Mouse (Mus musculus) limb, embryonic 11.5 days (tissue): ENCODE results near the gene Spint1. TPM values are rescaled to one million over a fixed set of nuclear protein-coding genes. Genes with fewer than 3 reads are reported as not detected.

Experiments
- ATAC-seq: fragments of 200-750 bp; cut with Nextera tagmentation; 2 replicates; pipeline ENCODE4 v1.8.0; 2017; ENCODE audit warnings: low read depth; ENCODE audit not compliant: insufficient number of reproducible peaks, low FRiP score, low TSS enrichment
- DNase-seq: peaks from one replicate; pipeline ENCODE4 v3.0.0-alpha.2; 2015; ENCODE audit warnings: low spot score
- H3K27ac ChIP-seq: fragments of 300-500 bp; sonication (generic); replicated peaks from 2 replicates; pipeline ENCODE4 v1.5.1; 2014; ENCODE audit warnings: low read depth, mild to moderate bottlenecking, low read length
- H3K27me3 ChIP-seq: fragments of 300-500 bp; sonication (generic); 2 replicates; pipeline ENCODE4 v1.6.1; 2014; ENCODE audit warnings: mild to moderate bottlenecking, low read length, mixed read lengths; ENCODE audit not compliant: control insufficient read depth, insufficient read depth
- H3K36me3 ChIP-seq: fragments of 300-500 bp; sonication (generic); 2 replicates; pipeline ENCODE4 v1.6.1; 2014; ENCODE audit warnings: mild to moderate bottlenecking, low read length, moderate library complexity, mixed read lengths; ENCODE audit not compliant: control insufficient read depth, insufficient read depth
- H3K4me1 ChIP-seq: fragments of 300-500 bp; sonication (generic); 2 replicates; pipeline ENCODE4 v1.6.1; 2014; ENCODE audit warnings: low read length, mixed read lengths; ENCODE audit not compliant: control insufficient read depth, insufficient read depth
- H3K4me2 ChIP-seq: fragments of 300-500 bp; sonication (generic); 2 replicates; pipeline ENCODE4 v1.6.1; 2014; ENCODE audit warnings: low read depth, mild to moderate bottlenecking, moderate library complexity; ENCODE audit not compliant: severe bottlenecking
- H3K4me3 ChIP-seq: fragments of 300-500 bp; sonication (generic); 2 replicates; pipeline ENCODE4 v1.5.1; 2014; ENCODE audit warnings: low read depth, low read length
- H3K9ac ChIP-seq: fragments of 300-500 bp; sonication (generic); 2 replicates; pipeline ENCODE4 v1.6.1; 2014; ENCODE audit warnings: mild to moderate bottlenecking, low read length
- H3K9me3 ChIP-seq: fragments of 300-500 bp; sonication (generic); 2 replicates; pipeline ENCODE4 v1.6.1; 2016; ENCODE audit warnings: low read length; ENCODE audit not compliant: control insufficient read depth
- WGBS: fragments of 180-500 bp; shearing (Covaris S2); extraction: QIAGEN DNeasy Blood & Tissue Kit; methylation state at CpG from one replicate; pipeline ENCODE4 v1.1.7; 2014; 5-methylcytosine and 5-hydroxymethylcytosine counted together
- polyA plus RNA-seq: library from polyadenylated mRNA; unstranded; fragments of >200 nt; fragmentation: Nextera tagmentation; extraction: Ambion mirVana; gene quantifications from 2 replicates; pipeline ENCODE4 v1.2.1, GENCODE M21; 2014

Spint1 gene
- polyA plus RNA-seq, 1 experiment from 2014 or later = 8.0 TPM

GRCm38 (mm10) chr2:119202914-119203453 is 34.2 kb upstream of the Spint1 start:
- no peak overlapping the region for H3K27ac ChIP-seq
- WGBS = 84% methylated on average over 5 of the region's 5 CpGs

DNA sequence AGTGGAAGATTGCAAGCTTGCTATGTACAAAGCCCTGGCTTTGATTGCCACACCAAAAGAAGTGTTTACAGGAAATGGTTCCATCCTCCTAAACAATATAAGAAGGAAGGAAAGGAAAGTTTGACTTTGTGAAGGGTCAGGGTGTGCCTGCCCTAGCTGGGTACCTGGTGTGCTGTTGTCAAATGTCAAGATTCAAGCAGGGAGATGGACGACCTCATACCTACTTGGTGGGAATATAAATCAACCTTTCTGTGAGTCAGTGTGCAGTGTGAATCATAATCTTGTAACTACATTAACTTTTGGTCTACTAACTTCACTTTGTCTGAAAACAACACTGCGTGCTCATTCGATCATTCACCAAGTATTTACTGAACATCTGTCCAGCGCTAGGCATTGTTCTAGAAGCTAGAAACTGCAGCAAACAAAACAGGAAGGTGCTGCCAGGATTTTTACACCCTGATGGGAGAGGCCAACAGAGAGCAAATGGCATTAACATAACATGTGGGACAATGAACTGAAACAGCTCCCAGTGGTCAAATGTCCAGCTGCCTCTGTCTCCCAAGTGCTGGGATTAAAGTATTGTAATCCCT is 33.2 kb upstream of the Spint1 start:
- H3K36me3 ChIP-seq = no peaks in the 10 kb centered on the region
- peaks cover 3% of the 10 kb centered on the region; the same call in 1 of the 2 replicates for H3K4me1 ChIP-seq
- no peaks in the 10 kb centered on the region for H3K27me3 ChIP-seq
- H3K9me3 ChIP-seq = no peaks in the 10 kb centered on the region
- H3K4me2 ChIP-seq = no peak overlapping the region
- no peak overlapping the region for H3K4me3 ChIP-seq
- no peak overlapping the region for H3K9ac ChIP-seq
- 80% methylated on average over 4 of the region's 4 CpGs for WGBS
- ATAC-seq (no peak), DNase-seq (no peak)
- no peak overlapping the region for H3K27ac ChIP-seq

More at GRCm38 (mm10) chr2:119202914-119203453, 34.2 kb upstream of the Spint1 start:
- Histone ChIP-seq H3K4me3 (no peak overlapping the region), H3K36me3 (no peaks in the 10 kb centered on the region), H3K27me3 (no peaks in the 10 kb centered on the region), H3K9ac (no peak overlapping the region), H3K9me3 (no peaks in the 10 kb centered on the region), H3K4me2 (no peak overlapping the region), H3K4me1 (peaks cover 10% of the 10 kb centered on the region)
- ATAC-seq = no peak
- DNase-seq = no peak

DNA sequence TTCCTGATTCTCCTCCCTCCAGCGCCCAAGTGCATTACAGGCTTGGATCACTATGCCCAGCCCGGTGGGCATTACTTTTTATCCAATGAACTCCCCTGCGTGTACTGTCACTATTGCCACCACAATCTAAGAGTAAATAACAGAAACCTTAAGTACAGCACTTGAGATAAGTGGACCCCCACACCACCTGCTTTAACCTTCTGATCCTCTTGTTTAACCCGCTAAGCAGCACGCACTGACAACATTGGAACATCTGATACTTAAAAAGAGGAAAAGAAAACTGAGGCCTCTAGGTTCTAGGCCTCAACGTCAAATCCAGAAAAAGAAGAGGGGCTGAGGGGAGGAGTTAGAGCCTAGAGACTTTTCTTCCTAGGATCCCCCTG is 29.2 kb upstream of the Spint1 start:
- peaks cover 6% of the 10 kb centered on the region; the same call in 1 of the 2 replicates for H3K4me1 ChIP-seq
- DNase-seq (no peak), ATAC-seq (no peak)

GRCm38 (mm10) chr2:119208344-119209175 is 28.6 kb upstream of the Spint1 start, which contains the start of the genes Zfyve19 and Dnajc17:
Gene Zfyve19, plus strand, starts transcription at chr2:119208617.
Gene Dnajc17, minus strand, starts transcription at chr2:119208795.
- Histone ChIP-seq H3K27me3 (no peaks in the 10 kb centered on the region), H3K36me3 (peaks cover 6% of the 10 kb centered on the region; the same call in 1 of the 2 replicates), H3K9ac (peak within 1 kb of the TSS; percentile 67), H3K4me2 (peak within 1 kb of the TSS; percentile 59), H3K4me3 (peak within 1 kb of the TSS; percentile 66), H3K9me3 (no peaks in the 10 kb centered on the region), H3K27ac (peak within 1 kb of the TSS; percentile 74), H3K4me1 (peaks cover 6% of the 10 kb centered on the region; the same call in 1 of the 2 replicates)
- DNase-seq = peak; percentile 97
- under 1% methylated on average over 51 of the region's 51 CpGs for WGBS
- peak; percentile 96 for ATAC-seq

More for the DNA sequence above, 29.2 kb upstream of the Spint1 start:
- H3K27ac ChIP-seq = peak overlapping the region; percentile 74; the same call in 1 of the 2 replicates
- 24% methylated on average over 6 of the region's 6 CpGs for WGBS
- H3K9me3 ChIP-seq = no peaks in the 10 kb centered on the region
- peaks cover 6% of the 10 kb centered on the region; the same call in 1 of the 2 replicates for H3K36me3 ChIP-seq
- H3K4me3 ChIP-seq = peak overlapping the region; percentile 66
- H3K9ac ChIP-seq = peak overlapping the region; percentile 67
- H3K27me3 ChIP-seq = no peaks in the 10 kb centered on the region
- peak overlapping the region; percentile 59 for H3K4me2 ChIP-seq

DNA sequence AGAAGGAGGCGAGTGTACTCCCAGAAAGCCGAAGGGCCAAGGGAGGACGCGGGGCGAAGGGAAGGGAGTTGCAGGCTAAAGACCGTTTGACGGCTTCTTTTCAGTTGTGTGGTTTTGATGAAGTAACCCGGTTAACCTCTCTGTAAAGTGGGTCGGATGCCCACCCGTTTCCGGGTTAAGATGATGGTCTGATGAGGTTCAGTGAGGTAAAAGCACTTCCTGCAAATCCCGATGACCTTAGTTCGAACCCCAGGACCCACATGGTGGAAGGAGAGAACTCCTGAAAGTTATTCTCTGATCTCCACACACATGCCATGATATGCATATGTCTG is 28.0 kb upstream of the Spint1 start:
- WGBS = 1% methylated on average over 13 of the region's 13 CpGs
- no peaks in the 10 kb centered on the region for H3K9me3 ChIP-seq
- H3K4me2 ChIP-seq = peak overlapping the region; percentile 39
- no peaks in the 10 kb centered on the region for H3K27me3 ChIP-seq
- ATAC-seq (0 out of 2 replicates have a peak, but pooled peaks have one; percentile 0), DNase-seq (no peak)
- peaks cover 6% of the 10 kb centered on the region; the same call in 1 of the 2 replicates for H3K4me1 ChIP-seq
- H3K27ac ChIP-seq = no peak overlapping the region; the same call in 1 of the 2 replicates
- peak overlapping the region; percentile 66 for H3K4me3 ChIP-seq
- peak overlapping the region; percentile 67 for H3K9ac ChIP-seq
- peaks cover 6% of the 10 kb centered on the region; the same call in 1 of the 2 replicates for H3K36me3 ChIP-seq

DNA sequence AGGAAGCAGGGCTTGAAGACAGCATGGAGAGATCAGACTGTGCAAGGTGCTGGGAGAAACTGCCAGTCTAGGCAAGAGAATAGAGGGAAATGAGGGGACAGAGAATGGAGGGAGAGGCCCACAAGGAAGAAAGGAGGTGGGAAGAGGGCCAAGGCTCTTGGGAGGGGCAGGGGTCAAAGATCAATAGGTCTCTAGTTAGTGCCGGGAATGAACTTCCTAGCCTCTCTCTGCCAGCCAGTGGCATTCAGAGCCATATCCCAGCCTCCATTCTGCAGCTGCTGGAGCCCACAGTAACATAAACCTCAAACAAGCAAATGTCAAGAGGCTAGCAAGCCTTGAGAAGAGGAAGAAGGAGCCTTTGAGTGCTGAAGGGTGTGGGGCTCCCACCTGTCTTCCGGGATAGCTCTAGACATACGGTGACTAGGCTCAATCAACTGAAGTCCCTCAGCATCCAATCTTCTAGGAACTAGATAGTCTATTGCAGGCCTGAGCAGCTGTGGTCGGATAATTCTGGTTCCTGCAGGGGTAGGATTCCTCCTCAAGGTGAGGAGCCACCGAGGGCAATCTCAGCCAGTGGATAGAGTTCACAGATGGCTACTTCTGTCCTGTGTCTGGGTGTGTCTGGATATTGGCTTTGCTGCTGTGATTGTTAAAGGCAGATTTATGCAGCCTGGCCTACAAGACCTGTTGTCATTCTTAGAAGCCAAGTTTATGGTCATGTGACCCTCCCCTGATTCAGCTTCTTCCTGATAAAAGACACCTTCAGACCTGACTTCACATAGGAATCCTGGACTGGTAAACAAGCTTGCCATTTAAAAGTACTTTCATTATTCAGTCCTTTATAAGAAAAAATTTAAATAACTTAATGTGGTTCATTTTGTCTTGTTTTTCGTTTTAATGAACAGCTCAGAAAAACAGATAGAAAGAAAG is 7.1 kb upstream of the Spint1 start, which contains the start of gene Ppp1r14d:
Gene Ppp1r14d, minus strand, starts transcription at position 132 of the 930 bp plus-strand sequence.
- no peaks in the 10 kb centered on the region for H3K4me1 ChIP-seq
- no peak within 1 kb of the TSS for H3K4me3 ChIP-seq
- no peaks in the 10 kb centered on the region for H3K27me3 ChIP-seq
- ATAC-seq = no peak
- no peak within 1 kb of the TSS for H3K4me2 ChIP-seq
- no peaks in the 10 kb centered on the region for H3K9me3 ChIP-seq
- H3K36me3 ChIP-seq = no peaks in the 10 kb centered on the region
- no peak within 1 kb of the TSS for H3K27ac ChIP-seq
- DNase-seq = no peak
- WGBS = 69% methylated on average over 6 of the region's 6 CpGs
- no peak within 1 kb of the TSS for H3K9ac ChIP-seq

DNA sequence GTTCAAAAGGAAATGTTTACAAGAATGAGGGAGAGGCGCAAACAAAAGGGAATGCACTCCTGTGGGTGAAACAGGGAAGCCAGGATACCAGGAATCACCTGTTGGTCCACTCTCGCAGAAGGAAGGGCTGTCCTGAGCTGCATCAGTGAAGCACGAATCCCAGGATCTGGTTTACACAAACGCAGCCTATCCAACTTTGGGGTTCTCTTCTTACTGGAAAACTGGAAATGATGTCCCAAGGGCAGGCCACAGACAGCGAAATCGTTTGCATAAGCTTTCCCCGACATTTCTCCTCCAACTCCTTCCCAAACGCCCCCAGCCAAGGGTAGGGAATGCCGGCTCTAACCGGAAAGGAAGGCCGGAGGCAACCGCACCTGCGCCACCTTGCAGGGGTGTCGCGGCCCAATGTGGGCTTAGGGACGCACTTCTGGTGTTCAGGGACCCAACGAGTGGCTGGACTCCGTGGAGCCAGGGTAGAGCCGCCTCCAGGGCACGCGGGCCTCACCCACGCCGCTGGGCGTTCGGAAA is 416 bp upstream of the Spint1 start:
- DNase-seq (peak; percentile 50), ATAC-seq (no peak)
- peak overlapping the region; percentile 87 for H3K4me2 ChIP-seq
- H3K4me1 ChIP-seq = peaks cover 11% of the 10 kb centered on the region
- WGBS = 8% methylated on average over 25 of the region's 25 CpGs
- H3K36me3 ChIP-seq = no peaks in the 10 kb centered on the region
- H3K9me3 ChIP-seq = no peaks in the 10 kb centered on the region
- H3K27me3 ChIP-seq = peaks cover 44% of the 10 kb centered on the region
- no peak overlapping the region for H3K27ac ChIP-seq
- H3K9ac ChIP-seq = no peak overlapping the region
- peak overlapping the region; percentile 46 for H3K4me3 ChIP-seq
